Mouse (Mus musculus): ENCODE measurements around the gene Chac1. TPM values are rescaled to one million over a fixed set of nuclear protein-coding genes. Genes with fewer than 3 reads are reported as not detected.

The Chac1 gene
- total RNA-seq, 2 experiments from 2014 or later: 6.4 to 7.1 TPM

- DNase-seq (ENCODE audit: extremely low spot score in 1 of 2, low spot score in 1 of 2): peak in 1 of 2 experiments; percentile 45
These were observed 23.9 kb upstream of the Chac1 start for GRCm38 (mm10) chr2:119327102-119327480.

- no peak for DNase-seq (ENCODE audit: extremely low spot score in 1 of 2, low spot score in 1 of 2)
These were observed 23.0 kb upstream of the Chac1 start for GRCm38 (mm10) chr2:119327942-119328526.

GRCm38 (mm10) chr2:119328546-119328945 lies 22.5 kb upstream of the Chac1 start:
- DNase-seq (ENCODE audit: extremely low spot score in 1 of 2, low spot score in 1 of 2): no peak

GRCm38 (mm10) chr2:119329123-119329817 lies 21.8 kb upstream of the Chac1 start:
- no peak for DNase-seq (ENCODE audit: extremely low spot score in 1 of 2, low spot score in 1 of 2)

GRCm38 (mm10) chr2:119330795-119331194 lies 20.2 kb upstream of the Chac1 start:
- no peak for DNase-seq (ENCODE audit: extremely low spot score in 1 of 2, low spot score in 1 of 2)

GRCm38 (mm10) chr2:119332177-119332661 lies 18.8 kb upstream of the Chac1 start:
- DNase-seq (ENCODE audit: extremely low spot score in 1 of 2, low spot score in 1 of 2): no peak

- DNase-seq (ENCODE audit: extremely low spot score in 1 of 2, low spot score in 1 of 2): no peak
These were observed 16.9 kb upstream of the Chac1 start for GRCm38 (mm10) chr2:119334135-119334534.

- DNase-seq (ENCODE audit: extremely low spot score in 1 of 2, low spot score in 1 of 2): no peak
These were observed 16.0 kb upstream of the Chac1 start for GRCm38 (mm10) chr2:119334964-119335525.

- no peak for DNase-seq (ENCODE audit: extremely low spot score in 1 of 2, low spot score in 1 of 2)
These were observed 15.5 kb upstream of the Chac1 start for GRCm38 (mm10) chr2:119335535-119335934.

- DNase-seq (ENCODE audit: extremely low spot score in 1 of 2, low spot score in 1 of 2): no peak
These were observed 15.0 kb upstream of the Chac1 start for GRCm38 (mm10) chr2:119336002-119336401.

GRCm38 (mm10) chr2:119336470-119336869 lies 14.6 kb upstream of the Chac1 start:
- DNase-seq (ENCODE audit: extremely low spot score in 1 of 2, low spot score in 1 of 2): no peak

- peak; percentile 83 to 93 for DNase-seq (ENCODE audit: extremely low spot score in 1 of 2, low spot score in 1 of 2)
These were observed 13.4 kb upstream of the Chac1 start for GRCm38 (mm10) chr2:119337425-119338265.

GRCm38 (mm10) chr2:119344537-119345138 lies 6.4 kb upstream of the Chac1 start:
- DNase-seq (ENCODE audit: extremely low spot score in 1 of 2, low spot score in 1 of 2): no peak

GRCm38 (mm10) chr2:119353707-119354106 lies 2.7 kb downstream of the Chac1 start:
- DNase-seq (ENCODE audit: extremely low spot score in 1 of 2, low spot score in 1 of 2): no peak

GRCm38 (mm10) chr2:119355089-119355488 lies 4.1 kb downstream of the Chac1 start:
- DNase-seq (ENCODE audit: extremely low spot score in 1 of 2, low spot score in 1 of 2): peak in 1 of 2 experiments; percentile 8

GRCm38 (mm10) chr2:119355651-119356050 lies 4.6 kb downstream of the Chac1 start:
- no peak for DNase-seq (ENCODE audit: extremely low spot score in 1 of 2, low spot score in 1 of 2)

- no peak for DNase-seq (ENCODE audit: extremely low spot score in 1 of 2, low spot score in 1 of 2)
These were observed 5.3 kb downstream of the Chac1 start for GRCm38 (mm10) chr2:119356310-119356709.

GRCm38 (mm10) chr2:119356805-119357204 lies 5.8 kb downstream of the Chac1 start:
- DNase-seq (ENCODE audit: extremely low spot score in 1 of 2, low spot score in 1 of 2): no peak

- DNase-seq (ENCODE audit: extremely low spot score in 1 of 2, low spot score in 1 of 2): no peak
These were observed 7.2 kb downstream of the Chac1 start for GRCm38 (mm10) chr2:119358249-119358648.

- DNase-seq (ENCODE audit: extremely low spot score in 1 of 2, low spot score in 1 of 2): no peak
These were observed 8.8 kb downstream of the Chac1 start for GRCm38 (mm10) chr2:119359721-119360291.
